Mouse (Mus musculus) heart, postnatal 36 days (tissue): ENCODE results near the gene Elane. TPM values are rescaled to one million over a fixed set of nuclear protein-coding genes. Genes with fewer than 3 reads are reported as not detected.
"Not testable (repeated sequence)": the region's sequence is repeated elsewhere in the genome, so short reads cannot be mapped to it uniquely, and the experiment has no call there.

Source experiments
- DNase-seq, 2 experiments: peaks; one replicate each; pipeline ENCODE4 v3.0.0; 2021 to 2022
- intact Hi-C: fragments of 180-260 bp; cut with DNase I; formaldehyde crosslinking; loops from one replicate; pipeline ENCODE4 v1.15.1; 2025
- total RNA-seq, 2 experiments: library from RNA; stranded (reverse); gene quantifications; 2 replicates each; pipeline ENCODE4 v1.2.3; 2021

Elane gene
- total RNA-seq, 2 experiments from 2014 or later = not detected

GRCm38 (mm10) chr10:79877757-79878156 is 8.3 kb upstream of the Elane start:
- DNase-seq = peak in 1 of 2 experiments; percentile 60
- intact Hi-C loops = no loop called here

GRCm38 (mm10) chr10:79879527-79879926 is 6.5 kb upstream of the Elane start:
- no peak for DNase-seq
- intact Hi-C loops = no loop called here

GRCm38 (mm10) chr10:79880721-79881120 is 5.3 kb upstream of the Elane start:
- DNase-seq = no peak
- intact Hi-C loops = no loop called here

- no peak for DNase-seq
- intact Hi-C loops = loop anchor here (2.0 kb wide), 2 partner anchors 43 to 47 kb away; no protein-coding TSS in a partner anchor
Observed at GRCm38 (mm10) chr10:79881981-79882380, 4.1 kb upstream of the Elane start.

- DNase-seq = peak; percentile 80 to 84
- intact Hi-C loops = loop anchor here (2.0 kb wide), 2 partner anchors 41 to 49 kb away; no protein-coding TSS in a partner anchor
Observed at GRCm38 (mm10) chr10:79883297-79884084, 2.6 kb upstream of the Elane start.

- DNase-seq = peak; percentile 66 to 73
- intact Hi-C loops = no loop called here
Observed at GRCm38 (mm10) chr10:79884446-79884845, 1.6 kb upstream of the Elane start.

- DNase-seq, intact Hi-C loops: not testable (repeated sequence)
Observed at GRCm38 (mm10) chr10:79884938-79885337, 1.1 kb upstream of the Elane start.

GRCm38 (mm10) chr10:79886611-79887010 is 564 bp downstream of the Elane start:
- DNase-seq = no peak
- intact Hi-C loops = no loop called here

GRCm38 (mm10) chr10:79889386-79889785 is 3.3 kb downstream of the Elane start:
- no peak for DNase-seq
- intact Hi-C loops = no loop called here

DNA sequence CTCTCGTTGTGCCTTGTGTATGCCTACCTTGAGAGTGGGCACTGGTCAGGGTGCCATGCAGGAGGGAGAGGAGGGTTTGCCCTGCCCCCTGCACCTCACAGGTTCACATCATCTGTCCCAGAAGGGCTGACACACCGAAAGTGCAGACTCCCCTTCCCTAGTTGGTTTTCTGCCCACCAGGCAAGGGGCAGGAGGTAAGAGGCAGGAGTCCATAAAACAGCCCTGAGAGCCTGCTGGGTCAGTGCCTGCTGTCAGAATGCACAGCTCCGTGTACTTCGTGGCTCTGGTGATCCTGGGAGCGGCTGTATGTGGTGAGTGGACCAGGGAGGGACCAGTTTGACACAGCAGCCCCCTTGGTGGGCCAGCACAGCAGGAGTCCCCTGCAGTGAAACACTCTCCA is 4.6 kb downstream of the Elane start, which contains the start of gene Cfd:
Gene Cfd, plus strand, starts transcription at position 184 of the 400 bp plus-strand sequence.
- no peak for DNase-seq
- intact Hi-C loops = no loop called here

GRCm38 (mm10) chr10:79892451-79893118 is 6.5 kb downstream of the Elane start:
- DNase-seq = peak; percentile 78 to 83
- intact Hi-C loops = loop anchor here (1.0 to 2.0 kb wide), 3 partner anchors 33 to 66 kb away; no protein-coding TSS in a partner anchor

- intact Hi-C loops = no loop called here
- no peak for DNase-seq
Observed at GRCm38 (mm10) chr10:79896306-79896705, 10.3 kb downstream of the Elane start.

GRCm38 (mm10) chr10:79896814-79897213 is 10.8 kb downstream of the Elane start:
- DNase-seq = no peak

DNA sequence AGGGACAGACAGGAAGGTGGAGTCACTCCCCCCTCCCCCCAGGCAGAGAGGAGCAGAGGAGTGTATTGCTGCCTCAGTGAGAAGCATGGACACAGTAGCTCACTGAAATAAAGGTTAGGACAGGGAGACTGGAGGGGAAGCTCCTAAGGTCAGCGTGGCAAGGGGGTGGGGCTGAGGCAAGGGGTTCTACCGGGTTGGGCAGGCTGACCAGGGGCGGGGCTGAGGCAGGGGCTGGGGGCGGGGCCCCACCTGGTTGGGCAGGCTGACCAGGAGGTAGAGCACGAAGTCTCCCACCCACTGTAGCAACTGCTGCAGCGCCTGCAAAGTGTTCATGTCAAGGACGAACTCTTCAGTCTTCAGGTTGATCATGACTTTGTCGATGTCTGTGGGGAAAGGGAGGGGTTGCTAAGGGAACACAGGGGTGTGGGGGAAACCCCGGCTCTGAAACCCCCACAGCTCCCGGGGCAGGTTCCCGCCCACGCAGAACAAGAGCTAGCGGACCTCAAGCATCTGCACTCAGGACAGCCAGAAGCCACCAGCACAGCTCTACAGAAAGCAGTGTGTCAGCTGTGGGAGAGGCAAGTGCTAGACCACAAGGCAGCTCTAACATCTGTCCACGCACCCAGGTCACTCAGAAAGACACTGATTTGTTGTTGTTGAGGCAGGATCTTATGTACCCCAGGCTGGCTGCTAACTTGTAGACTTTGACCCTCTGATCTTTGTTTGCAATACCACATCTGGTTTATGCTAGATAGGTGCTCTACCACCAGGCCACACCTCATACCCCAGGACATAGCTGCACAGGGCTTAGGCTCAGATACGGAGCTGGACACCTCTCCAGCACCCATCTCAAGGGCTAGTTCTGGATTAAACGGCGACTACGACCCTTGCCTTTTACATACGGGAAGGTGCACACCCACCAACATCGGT is 11.5 kb downstream of the Elane start:
- no peak for DNase-seq
- intact Hi-C loops = no loop called here

More at GRCm38 (mm10) chr10:79896814-79897213, 10.8 kb downstream of the Elane start:
- intact Hi-C loops = no loop called here

DNA sequence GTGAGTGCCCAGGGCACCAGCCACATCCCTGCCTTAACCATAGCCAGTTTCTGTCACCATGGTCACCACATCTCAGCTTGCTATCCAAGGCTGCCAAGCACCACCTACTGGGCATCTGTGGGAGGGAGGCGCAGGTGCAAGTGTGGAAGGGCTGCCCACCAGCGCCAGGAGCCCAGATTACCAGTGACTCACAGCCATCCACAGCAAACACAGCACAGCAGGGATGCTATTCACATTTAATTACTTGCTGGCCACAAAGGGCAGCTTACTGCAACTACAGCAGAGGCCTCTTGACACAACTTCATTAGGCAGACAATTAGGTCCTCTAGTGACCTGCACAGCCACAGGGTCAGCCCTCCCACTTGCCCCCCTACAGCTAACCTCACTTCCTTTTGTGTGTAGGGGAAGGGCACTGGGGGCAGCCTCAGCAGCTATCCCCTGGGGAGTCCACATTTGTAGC is 14.9 kb downstream of the Elane start:
- no peak for DNase-seq
- intact Hi-C loops = no loop called here

DNA sequence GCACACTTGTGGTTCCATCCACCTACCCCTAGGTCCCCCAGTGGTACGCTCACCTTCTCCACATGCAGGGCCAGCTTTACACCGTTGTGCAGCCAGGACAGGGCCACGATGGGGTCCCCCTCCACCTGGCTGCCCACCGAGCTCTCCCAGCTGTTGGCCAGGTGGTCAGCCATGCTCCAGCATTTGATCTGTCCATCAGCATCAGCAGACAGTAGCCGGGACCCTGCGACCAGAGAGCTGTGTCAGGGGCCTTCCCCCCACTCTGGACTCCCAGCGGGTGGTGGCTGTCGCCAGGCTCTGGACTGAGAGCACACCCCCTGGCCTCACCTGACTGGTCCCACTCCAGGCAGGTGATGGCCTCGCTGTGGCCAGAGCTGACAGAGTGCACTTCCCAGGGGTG is 20.7 kb downstream of the Elane start:
- intact Hi-C loops = no loop called here
- no peak for DNase-seq

DNA sequence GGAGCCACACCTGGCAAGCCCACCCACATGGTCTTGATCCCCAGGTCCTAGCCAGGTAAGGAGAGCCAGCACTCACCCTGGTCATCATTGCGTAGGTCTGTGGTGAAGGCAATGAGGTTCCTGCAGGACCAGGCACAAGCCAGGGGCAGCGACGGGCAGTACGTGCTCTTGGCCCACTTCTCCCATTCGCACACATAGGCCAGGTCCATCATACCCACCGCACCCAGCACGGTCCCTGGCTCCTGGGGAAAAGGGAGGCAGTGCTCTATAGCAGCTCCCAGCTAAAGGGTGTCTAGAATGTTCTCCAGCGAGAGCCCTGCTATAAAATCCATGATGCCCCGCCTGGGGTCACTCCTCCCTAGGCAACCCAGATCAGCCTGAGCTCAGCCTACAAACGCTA is 21.4 kb downstream of the Elane start:
- intact Hi-C loops = no loop called here

DNA sequence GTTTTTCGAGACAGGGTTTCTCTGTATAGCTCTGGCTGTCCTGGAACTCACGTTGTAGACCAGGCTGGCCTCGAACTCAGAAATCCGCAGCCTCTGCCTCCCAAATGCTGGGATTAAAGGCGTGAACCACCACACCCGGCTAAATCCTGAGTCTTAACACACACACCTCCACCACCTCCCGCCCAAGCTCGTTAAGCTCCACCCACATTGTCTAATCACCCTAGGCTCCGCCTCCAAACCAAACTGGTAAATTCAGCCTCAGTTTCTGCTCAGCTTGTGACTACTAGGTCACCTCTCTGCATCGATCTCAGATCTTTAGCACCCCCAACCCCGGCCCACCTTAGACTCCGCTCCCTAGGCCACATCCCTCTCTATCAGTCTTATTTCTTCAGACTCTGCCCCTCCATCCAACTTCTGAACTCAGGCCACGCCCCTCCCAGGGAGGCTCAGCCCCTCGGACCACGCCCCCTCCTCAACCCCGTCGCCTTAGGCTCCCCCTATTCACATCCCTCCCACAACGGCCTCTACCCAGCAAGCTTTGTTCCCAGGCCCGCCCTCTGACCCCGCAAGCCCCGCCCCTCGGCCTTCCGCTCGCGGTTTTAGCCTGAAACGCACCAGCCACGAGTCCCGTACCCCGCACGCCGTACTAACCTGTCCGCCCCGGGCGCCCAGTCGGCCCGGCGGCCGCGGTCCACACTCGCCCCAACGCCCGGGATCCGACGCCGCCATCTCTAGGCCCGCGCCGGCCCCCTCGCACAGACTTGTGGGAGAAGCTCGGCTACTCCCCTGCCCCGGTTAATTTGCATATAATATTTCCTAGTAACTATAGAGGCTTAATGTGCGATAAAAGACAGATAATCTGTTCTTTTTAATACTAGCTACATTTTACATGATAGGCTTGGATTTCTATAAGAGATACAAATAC is 22.4 kb downstream of the Elane start, which contains the start of gene Med16:
Gene Med16, minus strand, starts transcription at position 757 of the 925 bp plus-strand sequence.
- DNase-seq = peak; percentile 94 to 98
- intact Hi-C loops = no loop called here

More for the DNA sequence above, 21.4 kb downstream of the Elane start:
- no peak for DNase-seq
